Mouse (Mus musculus) CH12.LX (cell line): ENCODE results near the gene Cldn7. TPM values are rescaled to one million over a fixed set of nuclear protein-coding genes. Genes with fewer than 3 reads are reported as not detected.
A peak's percentile ranks its signal among the peaks of the same experiment; 100 is the strongest.
"Not testable (repeated sequence)": the region's sequence is repeated elsewhere in the genome, so short reads cannot be mapped to it uniquely, and the experiment has no call there.

Experiments
- DNase-seq: peaks from one replicate; pipeline ENCODE4 v3.0.0-alpha.2; 2013; ENCODE audit errors: extremely low read depth
- H3K27ac ChIP-seq: 2 replicates; pipeline ENCODE4 v1.5.1; 2012; ENCODE audit warnings: low read depth, mild to moderate bottlenecking, control low read depth, moderate library complexity; ENCODE audit not compliant: insufficient read depth
- H3K27me3 ChIP-seq: replicated peaks from 2 replicates; pipeline ENCODE3; 2012; ENCODE audit warnings: inconsistent platforms
- H3K36me3 ChIP-seq, 2 experiments: replicated peaks in 1 of 2; 2 replicates each; pipeline versions ENCODE3 to v1.6.1; 2012; ENCODE audit warnings: inconsistent platforms in 1 of 2, low read length in 1 of 2, mild to moderate bottlenecking in 1 of 2, mixed read lengths in 1 of 2, moderate library complexity in 1 of 2; ENCODE audit not compliant: control insufficient read depth in 1 of 2, insufficient read depth in 1 of 2
- H3K4me1 ChIP-seq, 2 experiments: 2 replicates each; pipeline ENCODE4 v1.6.1; 2012; ENCODE audit warnings: inconsistent platforms in 1 of 2, moderate library complexity in 1 of 2; ENCODE audit not compliant: insufficient read depth in 2 of 2, control insufficient read depth in 1 of 2
- H3K4me2 ChIP-seq: 2 replicates; pipeline ENCODE4 v1.6.1; 2012; ENCODE audit warnings: low read depth, mild to moderate bottlenecking, control low read depth; ENCODE audit not compliant: poor library complexity, insufficient read depth, severe bottlenecking
- H3K4me3 ChIP-seq, 3 experiments: fragments of 150-350 bp in 1 of 3; sonication (generic) in 1 of 3; replicated peaks in 1 of 3; 2 replicates each; pipeline versions ENCODE3 to v1.5.1; 2011 to 2012; ENCODE audit warnings: low read depth in 2 of 3, low read length in 2 of 3, mild to moderate bottlenecking in 2 of 3, moderate library complexity in 2 of 3, control low read depth in 1 of 3, improper control_type of control experiment in 1 of 3, inconsistent platforms in 1 of 3, mixed read lengths in 1 of 3; ENCODE audit not compliant: poor library complexity in 1 of 3
- H3K79me2 ChIP-seq: replicated peaks from 2 replicates; pipeline ENCODE4 v1.6.1; 2012; ENCODE audit warnings: mild to moderate bottlenecking, moderate library complexity; ENCODE audit not compliant: control insufficient read depth, poor library complexity, insufficient read depth, severe bottlenecking; ENCODE audit errors: extremely low read depth
- H3K9ac ChIP-seq: 2 replicates; pipeline ENCODE4 v1.6.1; 2012; ENCODE audit warnings: low read depth, mild to moderate bottlenecking, control low read depth, moderate library complexity; ENCODE audit not compliant: insufficient read depth
- H3K9me3 ChIP-seq: replicated peaks from 2 replicates; pipeline ENCODE3; 2012; ENCODE audit warnings: low read length, inconsistent platforms, mixed read lengths
- BHLHE40 ChIP-seq: IDR thresholded peaks from 2 replicates; pipeline ENCODE4 v1.6.1; 2011; ENCODE audit warnings: mild to moderate bottlenecking, low read depth, low read length, improper control_type of control experiment
- CHD2 ChIP-seq: IDR thresholded peaks from 2 replicates; pipeline ENCODE4 v1.6.1; 2011; ENCODE audit warnings: low read length, improper control_type of control experiment
- CTCF ChIP-seq, 2 experiments: IDR thresholded peaks in 1 of 2; conservative IDR thresholded peaks in 1 of 2; 2 replicates each; pipeline ENCODE4 v1.5.1; 2011 to 2012; ENCODE audit warnings: low read depth in 2 of 2, low read length in 2 of 2, improper control_type of control experiment in 1 of 2, inconsistent platforms in 1 of 2, mild to moderate bottlenecking in 1 of 2, moderate library complexity in 1 of 2
- EP300 ChIP-seq: IDR thresholded peaks from 2 replicates; pipeline ENCODE4 v1.6.1; 2011; ENCODE audit warnings: low read length, improper control_type of control experiment
- GABPA ChIP-seq: IDR thresholded peaks from 2 replicates; pipeline ENCODE4 v1.6.1; 2012; ENCODE audit warnings: low read depth, low read length, improper control_type of control experiment, inconsistent platforms; ENCODE audit not compliant: insufficient replicate concordance
- KAT2A ChIP-seq: IDR thresholded peaks from 2 replicates; pipeline ENCODE4 v1.6.1; 2012; ENCODE audit warnings: low read length, improper control_type of control experiment, inconsistent platforms; ENCODE audit not compliant: insufficient replicate concordance
- MAX ChIP-seq: IDR thresholded peaks from 2 replicates; pipeline ENCODE4 v1.6.1; 2011; ENCODE audit warnings: low read length, improper control_type of control experiment
- NELFE ChIP-seq: IDR thresholded peaks from 2 replicates; pipeline ENCODE4 v1.6.1; 2011; ENCODE audit warnings: low read depth, low read length, improper control_type of control experiment
- POLR2A ChIP-seq: IDR thresholded peaks from 2 replicates; pipeline ENCODE4 v1.6.1; 2011; ENCODE audit warnings: low read depth, mild to moderate bottlenecking, improper control_type of control experiment, low read length
- POLR2AphosphoS2 ChIP-seq: IDR thresholded peaks from 2 replicates; pipeline ENCODE4 v1.6.1; 2011; ENCODE audit warnings: low read depth, low read length, improper control_type of control experiment
- RAD21 ChIP-seq: IDR thresholded peaks from 2 replicates; pipeline ENCODE4 v1.6.1; 2011; ENCODE audit warnings: low read depth, mild to moderate bottlenecking, low read length, improper control_type of control experiment, moderate library complexity
- SIN3A ChIP-seq: IDR thresholded peaks from 2 replicates; pipeline ENCODE4 v1.6.1; 2012; ENCODE audit warnings: low read length, improper control_type of control experiment, inconsistent platforms
- TBP ChIP-seq: conservative IDR thresholded peaks from 2 replicates; pipeline ENCODE4 v1.6.1; 2011; ENCODE audit warnings: low read depth, low read length, improper control_type of control experiment
- USF1 ChIP-seq: IDR thresholded peaks from 2 replicates; pipeline ENCODE4 v1.6.1; 2014; ENCODE audit warnings: low read depth, mild to moderate bottlenecking, inconsistent platforms, low read length, improper control_type of control experiment
- ZC3H11A ChIP-seq: IDR thresholded peaks from 2 replicates; pipeline ENCODE4 v1.6.1; 2012; ENCODE audit warnings: low read depth, mild to moderate bottlenecking, inconsistent platforms, low read length, improper control_type of control experiment
- ZKSCAN1 ChIP-seq: IDR thresholded peaks from 2 replicates; pipeline ENCODE4 v1.6.1; 2012; ENCODE audit warnings: low read depth, inconsistent platforms, low read length, improper control_type of control experiment, borderline replicate concordance
- ZMIZ1 ChIP-seq: IDR thresholded peaks from 2 replicates; pipeline ENCODE4 v1.6.1; 2012; ENCODE audit warnings: low read depth, mild to moderate bottlenecking, inconsistent platforms, low read length, improper control_type of control experiment
- dilution Hi-C: fragments of 300-500 bp; cut with MboI; formaldehyde crosslinking; loops from 2 replicates; pipeline ENCODE4 v1.14.3; 2020; ENCODE audit warnings: low sequenced_read_pairs; ENCODE audit not compliant: extremely low pct_unique_long_range_greater_than_20kb, extremely low pct_ligation_motif_present
- in situ Hi-C: fragments of 300-500 bp; cut with MboI; formaldehyde crosslinking; loops from 3 replicates; pipeline ENCODE4 v1.14.3; 2019; ENCODE audit warnings: low sequenced_read_pairs, low pct_ligation_motif_present, low pct_unique_long_range_greater_than_20kb, mixed read lengths
- polyA plus RNA-seq: library from polyadenylated mRNA; unstranded; fragments of >175 nt; gene quantifications from 2 replicates; pipeline ENCODE4 v1.2.1, GENCODE M21; 2012; ENCODE audit warnings: low read depth; ENCODE audit not compliant: insufficient read length
- total RNA-seq, 2 experiments: library from RNA; depleted of rRNA; stranded (reverse); fragments of 300-350 nt in 1 of 2; fragments of >200 nt in 1 of 2; gene quantifications; 2 replicates each; pipeline ENCODE4 v1.2.3; 2012 to 2014

The Cldn7 gene
- total and polyA plus RNA-seq, 3 experiments, result not detected

GRCm38 (mm10) chr11:69915667-69916627 is 48.6 kb upstream of the Cldn7 start:
- TF ChIP-seq GABPA (no peak), EP300 (no peak), BHLHE40 (no peak), CTCF (conservative IDR thresholded peaks at IDR 0.05 in 1 of 2, IDR thresholded peaks at IDR 0.05 in 1 of 2; ENCODE audit: low read depth in 2 of 2, low read length in 2 of 2) (peak in 1 of 2 experiments; percentile 6; a peak in 1 of 4 replicates), ZMIZ1 (peak; percentile 70), ZKSCAN1 (no peak), USF1 (no peak), MAX (no peak), RAD21 (no peak), POLR2AphosphoS2 (peak; percentile 22), NELFE (no peak), KAT2A (no peak), POLR2A (peak; percentile 55), TBP (no peak), ZC3H11A (no peak), CHD2 (peak; percentile 72), SIN3A (no peak)
- peaks cover 21 to 61% of the 10 kb centered on the region in 2 experiments for H3K4me1 ChIP-seq
- no peak overlapping the region for H3K27ac ChIP-seq
- in situ Hi-C loops (loop anchor here (5.0 kb wide), 1 partner anchor 34 kb away; the partner anchor contains the start of gene Kctd11), dilution Hi-C loops (no loop called here)
- DNase-seq, result no peak
- H3K4me3 ChIP-seq, result peak overlapping the region in 1 of 3 experiments; percentile 8
- no peaks in the 10 kb centered on the region for H3K9me3 ChIP-seq
- H3K36me3 ChIP-seq, result peaks cover 65 to 79% of the 10 kb centered on the region in 2 experiments
- H3K27me3 ChIP-seq, result no peaks in the 10 kb centered on the region
- no peak overlapping the region for H3K4me2 ChIP-seq
- H3K9ac ChIP-seq, result no peak overlapping the region
- peaks cover 50% of the 10 kb centered on the region for H3K79me2 ChIP-seq

- H3K4me2 ChIP-seq, H3K4me3 ChIP-seq, H3K27me3 ChIP-seq, DNase-seq, H3K9ac ChIP-seq, H3K27ac ChIP-seq, dilution Hi-C loops, H3K9me3 ChIP-seq: not testable (repeated sequence)
- Histone ChIP-seq H3K79me2 (peaks cover 51% of the 10 kb centered on the region), H3K36me3 (peaks cover 56 to 70% of the 10 kb centered on the region in 2 experiments), H3K4me1 (peaks cover 21 to 61% of the 10 kb centered on the region in 2 experiments)
- in situ Hi-C loops, result loop anchor here (5.0 kb wide), 1 partner anchor 35 kb away; the partner anchor contains the start of gene Kctd11
These were observed 47.8 kb upstream of the Cldn7 start for GRCm38 (mm10) chr11:69916652-69917378.
